Mouse (Mus musculus) spleen, adult 2 months (tissue): ENCODE measurements around the gene Mettl14. TPM values are rescaled to one million over a fixed set of nuclear protein-coding genes. Genes with fewer than 3 reads are reported as not detected.

Experiments
- DNase-seq, 2 experiments: peaks; one replicate each; pipeline versions ENCODE4 v3.0.0 to v3.0.0-alpha.2; 2012 to 2021; ENCODE audit warnings: low spot score in 2 of 2, low read depth in 1 of 2
- H3K27ac ChIP-seq: fragments of 200-500 bp; 2 replicates; pipeline ENCODE4 v1.5.1; 2012; ENCODE audit warnings: low read length, inconsistent platforms; ENCODE audit not compliant: insufficient read depth
- H3K27me3 ChIP-seq: fragments of 200-500 bp; 2 replicates; pipeline ENCODE4 v1.6.1; 2012; ENCODE audit warnings: mild to moderate bottlenecking, moderate library complexity, low read length, inconsistent platforms; ENCODE audit not compliant: control insufficient read depth, insufficient read depth
- H3K36me3 ChIP-seq: fragments of 200-500 bp; 2 replicates; pipeline ENCODE4 v1.6.1; 2012; ENCODE audit warnings: mild to moderate bottlenecking, low read length, inconsistent platforms; ENCODE audit not compliant: control insufficient read depth, insufficient read depth
- H3K4me1 ChIP-seq: fragments of 200-500 bp; 2 replicates; pipeline ENCODE4 v1.6.1; 2011; ENCODE audit warnings: inconsistent platforms; ENCODE audit not compliant: control insufficient read depth, insufficient read depth, insufficient read length
- H3K4me3 ChIP-seq: fragments of 200-500 bp; 2 replicates; pipeline ENCODE4 v1.5.1; 2011; ENCODE audit warnings: mild to moderate bottlenecking, inconsistent platforms; ENCODE audit not compliant: insufficient read depth, insufficient read length; ENCODE audit errors: extremely low read depth
- CTCF ChIP-seq: fragments of 200-500 bp; IDR thresholded peaks from 2 replicates; pipeline ENCODE4 v1.5.1; 2011; ENCODE audit warnings: mild to moderate bottlenecking, inconsistent platforms; ENCODE audit not compliant: insufficient read depth, insufficient read length, insufficient replicate concordance; ENCODE audit errors: extremely low read depth
- POLR2A ChIP-seq: fragments of 200-500 bp; IDR thresholded peaks from 2 replicates; pipeline ENCODE4 v1.6.1; 2011; ENCODE audit warnings: low read depth, low read length, inconsistent platforms
- WGBS: fragments of 180-500 bp; shearing (Covaris S2); methylation state at CpG from one replicate; pipeline ENCODE4 v1.1.7; 2018; 5-methylcytosine and 5-hydroxymethylcytosine counted together
- polyA plus RNA-seq: library from polyadenylated mRNA; depleted of rRNA; stranded (reverse); fragments of >200 nt; gene quantifications from 2 replicates; pipeline ENCODE4 v1.2.3, GENCODE M21; 2012; rRNA removed

The Mettl14 gene
- 3.4 and 3.8 TPM in 2 replicates for polyA plus RNA-seq

GRCm38 (mm10) chr3:123385486-123386156, at the start of gene Mettl14:
Gene Mettl14 (minus strand): TSS chr3:123386108.
- Histone ChIP-seq H3K4me1 (no peaks in the 10 kb centered on the region), H3K36me3 (peaks cover 5% of the 10 kb centered on the region), H3K27me3 (no peaks in the 10 kb centered on the region), H3K27ac (peak within 1 kb of the TSS; percentile 97), H3K4me3 (peak within 1 kb of the TSS; percentile 93)
- TF ChIP-seq CTCF (no peak), POLR2A (peak; percentile 15)
- under 1% methylated on average over 37 of the region's 41 CpGs for WGBS
- DNase-seq: peak; percentile 95 to 97

DNA sequence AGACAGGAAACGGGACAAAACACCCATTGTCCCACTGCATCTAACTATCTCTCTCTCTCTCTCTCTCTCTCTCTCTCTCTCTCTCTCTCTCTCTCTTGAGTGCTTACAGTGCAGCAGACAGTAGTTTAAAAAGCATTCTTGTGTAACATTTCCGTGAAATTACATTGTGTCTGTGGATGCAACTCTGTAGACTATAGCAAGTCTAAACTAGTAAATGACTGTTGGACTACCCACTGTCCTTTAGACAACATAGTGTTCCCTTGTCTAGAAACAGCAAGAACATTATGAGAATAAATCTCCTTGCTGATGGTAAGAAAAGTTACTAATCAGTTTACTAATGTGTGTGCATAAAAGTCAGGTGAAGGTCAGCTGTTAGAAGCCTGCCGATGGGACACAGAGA, 47.5 kb upstream of the Mettl14 start:
- no peak overlapping the region for H3K4me3 ChIP-seq
- H3K36me3 ChIP-seq: no peaks in the 10 kb centered on the region
- no peaks in the 10 kb centered on the region for H3K27me3 ChIP-seq
- H3K27ac ChIP-seq: no peak overlapping the region
- no peaks in the 10 kb centered on the region for H3K4me1 ChIP-seq
- DNase-seq: no peak
- WGBS: 91% methylated on average over 3 of the region's 3 CpGs
- no peak for TF ChIP-seq POLR2A
- TF ChIP-seq CTCF: no peak

DNA sequence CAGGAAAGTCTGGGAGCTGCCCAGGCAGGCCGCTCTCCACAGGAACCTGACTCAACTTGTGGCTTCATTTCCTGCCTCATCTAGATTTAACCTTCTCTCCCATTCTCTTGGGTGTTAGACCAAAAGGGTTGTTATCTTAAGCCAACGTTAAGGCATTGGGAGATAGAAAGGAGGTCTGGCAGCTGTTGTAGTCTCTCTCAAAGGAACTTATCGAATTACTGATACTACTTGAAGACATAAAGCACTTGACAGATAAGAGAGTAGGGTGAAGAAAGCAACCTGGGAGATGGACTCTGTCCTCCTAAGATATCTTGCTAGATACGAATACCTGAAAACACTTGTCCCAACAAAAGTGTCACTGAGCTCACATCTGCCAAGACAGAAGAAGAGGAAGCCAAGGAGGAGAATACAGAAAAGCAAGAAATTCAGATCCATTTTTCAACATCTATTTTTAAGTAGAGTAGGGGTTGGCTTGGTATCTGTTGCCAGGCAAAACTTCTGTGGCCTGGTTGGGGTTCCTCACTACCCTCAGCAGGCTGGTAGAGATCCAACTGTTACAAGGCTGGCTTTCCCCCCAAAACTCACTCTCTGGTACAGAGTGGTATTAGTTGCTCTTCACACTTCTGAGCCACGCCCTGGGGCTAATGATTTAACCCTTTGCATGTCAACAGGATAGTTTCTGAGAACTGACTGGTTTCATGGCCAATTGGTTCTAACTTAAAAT, 46.2 kb upstream of the Mettl14 start:
- Histone ChIP-seq H3K4me3 (no peak overlapping the region), H3K36me3 (no peaks in the 10 kb centered on the region), H3K4me1 (no peaks in the 10 kb centered on the region), H3K27ac (no peak overlapping the region), H3K27me3 (no peaks in the 10 kb centered on the region)
- WGBS: 53% methylated on average over 5 of the region's 5 CpGs
- no peak for DNase-seq
- TF ChIP-seq CTCF (no peak), POLR2A (no peak)

GRCm38 (mm10) chr3:123429597-123430458, 43.9 kb upstream of the Mettl14 start:
- no peaks in the 10 kb centered on the region for H3K27me3 ChIP-seq
- 82% methylated on average over 22 of the region's 22 CpGs for WGBS
- H3K4me1 ChIP-seq: no peaks in the 10 kb centered on the region
- no peak overlapping the region for H3K4me3 ChIP-seq
- TF ChIP-seq CTCF (no peak), POLR2A (no peak)
- no peak for DNase-seq
- no peak overlapping the region for H3K27ac ChIP-seq
- H3K36me3 ChIP-seq: no peaks in the 10 kb centered on the region

- no peak for DNase-seq
- TF ChIP-seq POLR2A (no peak), CTCF (no peak)
- no peak overlapping the region for H3K4me3 ChIP-seq
- H3K36me3 ChIP-seq: no peaks in the 10 kb centered on the region
- H3K27ac ChIP-seq: no peak overlapping the region
- no peaks in the 10 kb centered on the region for H3K4me1 ChIP-seq
- H3K27me3 ChIP-seq: no peaks in the 10 kb centered on the region
- WGBS: 82% methylated on average over 4 of the region's 4 CpGs
These were observed 42.1 kb upstream of the Mettl14 start for GRCm38 (mm10) chr3:123428005-123428404.

DNA sequence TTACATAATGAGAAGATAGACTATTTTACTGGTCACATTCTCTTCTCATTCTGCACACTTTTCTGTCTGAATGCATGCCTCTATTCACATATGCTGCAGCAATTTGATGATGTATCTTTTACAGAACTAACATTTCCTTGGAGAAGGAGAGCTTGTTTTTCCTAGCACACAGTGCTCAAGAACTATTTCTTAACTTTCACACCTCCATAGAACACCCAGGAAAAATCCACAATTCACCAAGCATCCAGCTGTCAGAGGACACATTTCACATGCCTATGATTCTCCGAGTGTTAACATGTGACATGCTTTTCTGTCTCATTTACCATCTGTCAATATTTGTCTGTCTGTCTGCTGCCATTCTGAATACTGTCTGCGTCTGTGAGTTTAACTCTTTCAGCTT, 39.7 kb upstream of the Mettl14 start:
- H3K4me1 ChIP-seq: no peaks in the 10 kb centered on the region
- H3K4me3 ChIP-seq: no peak overlapping the region
- TF ChIP-seq CTCF (no peak), POLR2A (no peak)
- no peak for DNase-seq
- 79% methylated on average over 2 of the region's 2 CpGs for WGBS
- H3K36me3 ChIP-seq: no peaks in the 10 kb centered on the region
- no peak overlapping the region for H3K27ac ChIP-seq
- H3K27me3 ChIP-seq: no peaks in the 10 kb centered on the region

- Histone ChIP-seq H3K4me3 (no peak overlapping the region), H3K4me1 (no peaks in the 10 kb centered on the region), H3K27ac (no peak overlapping the region), H3K27me3 (no peaks in the 10 kb centered on the region), H3K36me3 (no peaks in the 10 kb centered on the region)
- TF ChIP-seq POLR2A: no peak
- no peak for TF ChIP-seq CTCF
- DNase-seq: no peak
- WGBS: 86% methylated on average over 5 of the region's 5 CpGs
These were observed 27.3 kb upstream of the Mettl14 start for GRCm38 (mm10) chr3:123413173-123413572.
